Mouse (Mus musculus) myocyte (in vitro differentiated cells): ENCODE results near the gene 6430628N08Rik.

Source experiments
- CEBPB ChIP-seq: IDR thresholded peaks from 2 replicates; pipeline ENCODE4 v1.6.1; 2011; ENCODE audit warnings: mild to moderate bottlenecking, moderate library complexity; ENCODE audit not compliant: poor library complexity, insufficient read depth, severe bottlenecking
- E2F4 ChIP-seq: IDR thresholded peaks from one replicate; pipeline ENCODE4 v1.6.1; 2011; ENCODE audit warnings: mild to moderate bottlenecking, control low read depth, moderate library complexity; ENCODE audit not compliant: insufficient read depth
- MAX ChIP-seq: IDR thresholded peaks from one replicate; pipeline ENCODE4 v1.6.1; 2011; ENCODE audit warnings: low read depth, mild to moderate bottlenecking, control low read depth
- MYOD1 ChIP-seq, 3 experiments: IDR thresholded peaks; one replicate each; pipeline ENCODE4 v1.6.1; 2011; ENCODE audit warnings: control low read depth in 2 of 3, low read depth in 2 of 3, mild to moderate bottlenecking in 2 of 3, moderate library complexity in 1 of 3; ENCODE audit not compliant: insufficient read length in 2 of 3, control insufficient read depth in 1 of 3
- MYOG ChIP-seq, 3 experiments: IDR thresholded peaks; one replicate each; pipeline ENCODE4 v1.6.1; 2011; ENCODE audit warnings: control low read depth in 2 of 3, low read depth in 2 of 3, mild to moderate bottlenecking in 2 of 3; ENCODE audit not compliant: insufficient read length in 2 of 3, control insufficient read depth in 1 of 3, insufficient read depth in 1 of 3
- POLR2A ChIP-seq: IDR thresholded peaks from one replicate; pipeline ENCODE4 v1.6.1; 2011; ENCODE audit warnings: low read depth, mild to moderate bottlenecking, control low read depth, moderate library complexity; ENCODE audit not compliant: insufficient read length
- POLR2AphosphoS2 ChIP-seq: IDR thresholded peaks from one replicate; pipeline ENCODE4 v1.6.1; 2011; ENCODE audit warnings: low read depth, control low read depth; ENCODE audit not compliant: insufficient read length
- REST ChIP-seq: IDR thresholded peaks from one replicate; pipeline ENCODE4 v1.6.1; 2011; ENCODE audit warnings: mild to moderate bottlenecking, control low read depth, moderate library complexity; ENCODE audit not compliant: insufficient read depth, insufficient read length
- SRF ChIP-seq: IDR thresholded peaks from one replicate; pipeline ENCODE4 v1.6.1; 2011; ENCODE audit warnings: low read depth; ENCODE audit not compliant: control insufficient read depth, insufficient read length
- TCF12 ChIP-seq: IDR thresholded peaks from one replicate; pipeline ENCODE4 v1.6.1; 2011; ENCODE audit warnings: mild to moderate bottlenecking, control low read depth; ENCODE audit not compliant: poor library complexity, insufficient read depth, severe bottlenecking
- USF1 ChIP-seq: IDR thresholded peaks from one replicate; pipeline ENCODE4 v1.6.1; 2011; ENCODE audit warnings: low read depth, mild to moderate bottlenecking, control low read depth, moderate library complexity

GRCm38 (mm10) chr4:115856282-115856681 is 34.2 kb upstream of the 6430628N08Rik start:
- no peak for TF ChIP-seq POLR2A
- TF ChIP-seq POLR2AphosphoS2: no peak
- no peak for TF ChIP-seq MYOD1 (IDR thresholded peaks at IDR 0.05; ENCODE audit: control insufficient read depth in 1 of 3, insufficient read length in 2 of 3, low read depth in 2 of 3)
- TF ChIP-seq TCF12: no peak
- TF ChIP-seq USF1: no peak
- no peak for TF ChIP-seq E2F4
- TF ChIP-seq MAX: no peak
- TF ChIP-seq SRF: no peak
- TF ChIP-seq MYOG (IDR thresholded peaks at IDR 0.05; ENCODE audit: control insufficient read depth in 1 of 3, insufficient read depth in 1 of 3, insufficient read length in 2 of 3, low read depth in 2 of 3): no peak
- TF ChIP-seq CEBPB: no peak
- no peak for TF ChIP-seq REST
